Mouse (Mus musculus): ENCODE data around the gene Tldc1. TPM values are rescaled to one million over a fixed set of nuclear protein-coding genes. Genes with fewer than 3 reads are reported as not detected.

Gene Tldc1
- polyA plus RNA-seq, 1 experiment from 2014 or later: 13.0 TPM

DNA sequence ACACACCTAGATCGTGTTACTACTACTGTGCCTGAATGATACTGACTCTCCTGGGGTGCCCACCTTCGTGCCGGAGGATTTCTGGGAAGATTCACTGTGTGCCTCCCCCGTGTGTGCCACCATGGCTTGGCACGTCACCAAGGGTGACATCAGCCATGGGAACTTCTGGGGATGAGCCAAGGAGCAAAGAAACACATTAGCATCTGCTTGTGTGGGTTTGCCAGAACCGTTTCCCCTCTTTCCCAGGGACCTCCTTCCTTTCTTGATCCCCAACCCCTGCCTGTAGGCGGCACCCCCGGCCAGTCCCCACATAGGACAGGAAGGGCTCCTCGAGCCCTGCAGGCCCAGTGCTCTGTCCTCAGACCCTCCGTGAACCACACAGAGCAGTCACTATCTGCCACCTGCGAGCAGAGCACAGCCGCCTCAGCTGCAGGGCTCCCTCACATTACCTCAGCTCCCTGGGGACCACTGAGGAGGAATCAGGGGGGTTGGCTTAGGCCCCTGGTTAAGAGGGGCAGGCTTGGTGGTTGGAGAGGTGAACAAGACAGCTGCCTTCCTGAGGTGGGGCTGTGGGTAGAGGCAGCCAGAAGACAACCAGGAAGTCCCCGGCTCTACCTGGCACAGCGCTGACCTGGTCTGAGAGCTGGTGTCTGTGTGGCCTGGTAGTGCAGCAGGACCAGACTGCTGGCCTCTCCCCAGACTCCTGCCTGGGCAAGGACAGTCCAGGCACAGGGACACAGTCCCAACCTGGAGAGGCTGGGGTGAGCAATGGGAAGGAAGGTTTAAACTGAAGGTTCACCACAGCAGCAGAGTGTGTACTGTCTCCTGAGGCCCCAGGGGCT lies 28.4 kb upstream of the Tldc1 start:
- H3K4me3 ChIP-seq (ENCODE audit: low read length): no peak overlapping the region

DNA sequence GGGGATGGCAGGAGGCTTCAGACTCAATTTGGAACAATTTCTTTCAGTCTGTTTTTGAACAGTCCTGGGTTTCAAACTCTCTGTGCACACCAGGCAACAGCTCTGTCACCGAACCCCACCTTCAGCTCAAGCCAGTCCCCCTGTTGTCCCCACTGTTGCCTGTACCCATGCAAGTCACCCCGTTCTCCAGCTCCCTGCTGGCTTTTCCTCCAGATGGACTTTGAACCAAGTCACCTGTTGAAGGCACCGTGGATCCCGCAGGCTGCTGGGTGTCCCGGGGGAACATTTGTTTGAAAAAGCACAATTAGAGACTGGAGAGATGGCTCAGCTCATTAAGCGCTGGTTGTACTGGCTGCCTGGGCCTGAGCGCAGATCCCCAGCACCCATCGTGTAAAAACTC lies 27.1 kb upstream of the Tldc1 start:
- H3K4me1 ChIP-seq (ENCODE audit: control insufficient read depth, insufficient read depth, low read length): peaks cover 8% of the 10 kb centered on the region; the same call in 1 of the 2 replicates
- no peak overlapping the region for H3K27ac ChIP-seq (ENCODE audit: low read depth, low read length)
- peaks cover 13% of the 10 kb centered on the region; the same call in 1 of the 2 replicates for H3K36me3 ChIP-seq (ENCODE audit: control insufficient read depth, insufficient read depth, low read length)
- no peak overlapping the region for H3K4me2 ChIP-seq (replicated peaks; ENCODE audit: low read depth, low read length)
- 0 out of 2 replicates have a peak overlapping the region, but pooled peaks have one; percentile 7 for H3K9ac ChIP-seq (ENCODE audit: low read depth, low read length)
- no peaks in the 10 kb centered on the region for H3K9me3 ChIP-seq (ENCODE audit: control insufficient read depth, low read length)
- no peak overlapping the region for H3K4me3 ChIP-seq (ENCODE audit: low read length)
- H3K27me3 ChIP-seq (ENCODE audit: control insufficient read depth, insufficient read depth, low read length): no peaks in the 10 kb centered on the region
- WGBS: 73% methylated on average over 8 of the region's 8 CpGs
- ATAC-seq (ENCODE audit: low FRiP score, low TSS enrichment): no peak

More for the DNA sequence above, 28.4 kb upstream of the Tldc1 start:
- Histone ChIP-seq H3K27me3 (ENCODE audit: control insufficient read depth, insufficient read depth, low read length) (no peaks in the 10 kb centered on the region), H3K4me1 (ENCODE audit: control insufficient read depth, insufficient read depth, low read length) (peaks cover 8% of the 10 kb centered on the region; the same call in 1 of the 2 replicates), H3K4me2 (replicated peaks; ENCODE audit: low read depth, low read length) (no peak overlapping the region), H3K9me3 (ENCODE audit: control insufficient read depth, low read length) (no peaks in the 10 kb centered on the region), H3K36me3 (ENCODE audit: control insufficient read depth, insufficient read depth, low read length) (peaks cover 13% of the 10 kb centered on the region; the same call in 1 of the 2 replicates), H3K27ac (ENCODE audit: low read depth, low read length) (no peak overlapping the region), H3K9ac (ENCODE audit: low read depth, low read length) (no peak overlapping the region)
- no peak for ATAC-seq (ENCODE audit: low FRiP score, low TSS enrichment)
- 75% methylated on average over 14 of the region's 14 CpGs for WGBS

DNA sequence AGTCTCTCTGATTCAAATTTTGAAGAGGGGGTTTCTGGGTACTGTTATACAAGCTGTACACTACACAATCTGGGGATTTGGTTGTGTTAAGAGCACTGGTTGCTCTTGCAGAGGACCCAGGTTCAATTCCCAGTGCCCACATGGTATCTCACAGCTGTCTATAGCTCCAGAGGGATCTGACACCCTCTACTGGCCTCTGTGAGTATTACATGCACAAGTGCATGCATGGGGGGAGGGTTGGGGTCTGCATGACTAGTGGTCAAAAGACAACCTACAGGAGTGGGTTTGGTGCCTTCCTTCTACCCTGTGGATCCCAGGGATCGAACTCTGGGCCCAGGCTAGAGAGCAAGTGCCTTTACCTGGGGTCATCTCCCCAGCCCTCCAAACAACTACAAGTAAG lies 24.4 kb upstream of the Tldc1 start:
- no peak overlapping the region for H3K9ac ChIP-seq (ENCODE audit: low read depth, low read length)
- H3K36me3 ChIP-seq (ENCODE audit: control insufficient read depth, insufficient read depth, low read length): no peaks in the 10 kb centered on the region
- no peaks in the 10 kb centered on the region for H3K27me3 ChIP-seq (ENCODE audit: control insufficient read depth, insufficient read depth, low read length)
- H3K27ac ChIP-seq (ENCODE audit: low read depth, low read length): no peak overlapping the region
- ATAC-seq (ENCODE audit: low FRiP score, low TSS enrichment): no peak
- no peak overlapping the region for H3K4me2 ChIP-seq (replicated peaks; ENCODE audit: low read depth, low read length)
- WGBS: 90% methylated on average over 1 of the region's 1 CpGs
- no peaks in the 10 kb centered on the region for H3K9me3 ChIP-seq (ENCODE audit: control insufficient read depth, low read length)
- H3K4me1 ChIP-seq (ENCODE audit: control insufficient read depth, insufficient read depth, low read length): peaks cover 16% of the 10 kb centered on the region
- H3K4me3 ChIP-seq (ENCODE audit: low read length): no peak overlapping the region

DNA sequence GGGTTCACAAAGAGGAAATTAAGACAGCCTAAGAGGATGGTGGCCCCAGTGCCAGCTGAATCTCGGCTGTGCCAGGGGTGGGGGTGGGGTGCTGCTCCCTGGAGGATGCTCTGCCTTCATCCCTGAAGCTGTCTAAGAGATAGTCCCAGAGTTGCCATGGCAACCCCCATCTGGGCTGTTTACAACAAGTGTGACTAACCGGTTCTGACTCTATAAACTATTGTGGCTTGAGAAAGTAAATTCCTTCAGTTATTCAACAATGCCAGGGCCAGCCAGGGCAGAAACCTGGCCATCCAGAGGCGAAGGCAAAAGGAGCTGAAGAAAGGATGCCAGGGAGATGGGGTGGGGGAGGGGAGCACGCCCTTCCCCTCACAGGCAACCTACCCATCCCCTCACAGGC lies 23.0 kb upstream of the Tldc1 start:
- 14% methylated on average over 4 of the region's 4 CpGs for WGBS
- no peaks in the 10 kb centered on the region for H3K9me3 ChIP-seq (ENCODE audit: control insufficient read depth, low read length)
- H3K9ac ChIP-seq (ENCODE audit: low read depth, low read length): no peak overlapping the region
- H3K4me3 ChIP-seq (ENCODE audit: low read length): no peak overlapping the region
- no peak for ATAC-seq (ENCODE audit: low FRiP score, low TSS enrichment)
- H3K4me1 ChIP-seq (ENCODE audit: control insufficient read depth, insufficient read depth, low read length): peaks cover 16% of the 10 kb centered on the region
- no peaks in the 10 kb centered on the region for H3K27me3 ChIP-seq (ENCODE audit: control insufficient read depth, insufficient read depth, low read length)
- no peak overlapping the region for H3K27ac ChIP-seq (ENCODE audit: low read depth, low read length)
- no peaks in the 10 kb centered on the region for H3K36me3 ChIP-seq (ENCODE audit: control insufficient read depth, insufficient read depth, low read length)
- no peak overlapping the region for H3K4me2 ChIP-seq (replicated peaks; ENCODE audit: low read depth, low read length)

DNA sequence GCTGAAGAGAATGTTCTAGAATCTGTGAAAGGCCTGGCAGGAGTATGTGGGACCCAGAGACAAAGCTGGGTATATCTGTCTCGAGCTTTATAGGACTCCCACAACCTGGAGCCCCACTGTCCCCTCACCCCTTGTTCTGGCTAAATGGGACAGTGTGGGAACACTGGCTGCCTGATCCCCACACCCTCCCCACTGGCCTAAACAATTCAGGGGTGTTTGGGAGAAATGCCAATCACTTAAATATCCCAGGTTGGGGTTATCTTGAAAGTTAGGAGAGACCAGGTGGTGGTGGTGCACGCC lies 20.7 kb upstream of the Tldc1 start:
- no peak overlapping the region for H3K9ac ChIP-seq (ENCODE audit: low read depth, low read length)
- H3K27ac ChIP-seq (ENCODE audit: low read depth, low read length): 0 out of 2 replicates have a peak overlapping the region, but pooled peaks have one; percentile 59
- no peak overlapping the region for H3K4me2 ChIP-seq (replicated peaks; ENCODE audit: low read depth, low read length)
- H3K27me3 ChIP-seq (ENCODE audit: control insufficient read depth, insufficient read depth, low read length): no peaks in the 10 kb centered on the region
- peak; percentile 33 for ATAC-seq (ENCODE audit: low FRiP score, low TSS enrichment)
- peaks cover 11% of the 10 kb centered on the region for H3K4me1 ChIP-seq (ENCODE audit: control insufficient read depth, insufficient read depth, low read length)
- H3K9me3 ChIP-seq (ENCODE audit: control insufficient read depth, low read length): no peaks in the 10 kb centered on the region
- no peak overlapping the region for H3K4me3 ChIP-seq (ENCODE audit: low read length)
- 72% methylated on average over 2 of the region's 2 CpGs for WGBS
- no peaks in the 10 kb centered on the region for H3K36me3 ChIP-seq (ENCODE audit: control insufficient read depth, insufficient read depth, low read length)

DNA sequence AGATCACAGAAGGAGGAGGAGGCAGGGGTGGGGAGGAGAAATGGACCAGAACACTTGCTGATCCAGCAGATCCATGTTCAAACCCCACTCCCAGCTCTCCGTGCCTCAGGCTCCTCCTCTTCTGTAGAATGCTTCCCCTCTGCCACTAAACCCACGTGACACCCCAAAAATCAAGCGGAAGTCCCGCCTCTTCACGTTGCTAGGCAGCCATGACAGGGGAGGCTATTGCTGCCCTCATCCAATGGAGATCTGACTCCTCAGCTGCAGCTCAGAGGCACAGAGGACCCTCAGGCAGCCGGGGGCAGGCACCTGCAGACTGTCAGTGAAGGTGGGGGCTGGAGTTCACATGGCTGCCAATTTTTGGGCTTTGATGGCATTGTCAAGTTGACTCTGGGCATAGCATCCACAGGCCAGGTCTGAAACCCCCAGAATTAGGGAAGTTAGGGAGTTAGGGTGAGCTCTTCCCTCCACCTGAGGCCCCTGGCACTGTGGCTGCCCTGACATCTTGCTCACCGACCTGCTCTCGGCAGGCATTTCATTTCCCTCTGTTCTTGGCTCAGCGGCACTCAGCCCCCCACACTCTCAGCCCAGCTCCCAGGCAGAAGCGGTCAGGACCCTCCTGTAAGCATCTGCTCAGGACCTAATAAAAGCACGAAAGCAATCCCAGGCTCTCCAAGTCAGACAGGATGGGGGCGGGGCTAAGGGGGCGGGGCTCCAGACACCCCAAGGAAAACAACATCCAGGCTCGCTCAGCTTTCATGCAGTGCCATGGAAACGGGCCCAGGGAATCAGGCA lies 20.2 kb upstream of the Tldc1 start:
- H3K9ac ChIP-seq (ENCODE audit: low read depth, low read length): 0 out of 2 replicates have a peak overlapping the region, but pooled peaks have one; percentile 23
- 4% methylated on average over 15 of the region's 15 CpGs for WGBS
- no peak overlapping the region; the same call in 1 of the 2 replicates for H3K4me3 ChIP-seq (ENCODE audit: low read length)
- no peaks in the 10 kb centered on the region for H3K36me3 ChIP-seq (ENCODE audit: control insufficient read depth, insufficient read depth, low read length)
- peak overlapping the region; percentile 31 for H3K4me2 ChIP-seq (replicated peaks; ENCODE audit: low read depth, low read length)
- ATAC-seq (ENCODE audit: low FRiP score, low TSS enrichment): peak; percentile 64
- no peaks in the 10 kb centered on the region for H3K9me3 ChIP-seq (ENCODE audit: control insufficient read depth, low read length)
- H3K27me3 ChIP-seq (ENCODE audit: control insufficient read depth, insufficient read depth, low read length): no peaks in the 10 kb centered on the region
- H3K4me1 ChIP-seq (ENCODE audit: control insufficient read depth, insufficient read depth, low read length): peaks cover 11% of the 10 kb centered on the region
- peak overlapping the region; percentile 59; the same call in 1 of the 2 replicates for H3K27ac ChIP-seq (ENCODE audit: low read depth, low read length)

DNA sequence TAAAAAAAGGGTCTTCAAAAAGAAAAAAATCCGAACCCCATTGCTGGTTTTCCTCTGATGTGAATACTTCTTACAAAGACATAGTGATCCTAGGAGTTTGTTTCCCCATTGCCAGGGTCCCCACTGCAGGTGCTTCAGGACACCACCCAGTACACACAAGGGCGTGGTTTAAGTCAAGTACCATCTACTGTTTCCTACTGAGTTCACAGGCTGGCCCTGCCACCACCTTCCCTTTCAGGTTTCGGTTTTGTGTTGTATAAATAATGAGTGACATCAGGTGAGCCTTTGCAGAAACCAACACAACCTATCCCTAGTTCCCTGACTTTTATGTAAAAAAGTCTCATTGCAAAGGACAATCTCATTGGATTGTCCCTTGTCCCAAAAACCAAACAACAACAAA lies 17.4 kb upstream of the Tldc1 start:
- Histone ChIP-seq H3K27me3 (ENCODE audit: control insufficient read depth, insufficient read depth, low read length) (no peaks in the 10 kb centered on the region), H3K4me1 (ENCODE audit: control insufficient read depth, insufficient read depth, low read length) (peaks cover 24% of the 10 kb centered on the region), H3K4me3 (ENCODE audit: low read length) (no peak overlapping the region), H3K36me3 (ENCODE audit: control insufficient read depth, insufficient read depth, low read length) (no peaks in the 10 kb centered on the region), H3K9ac (ENCODE audit: low read depth, low read length) (no peak overlapping the region), H3K27ac (ENCODE audit: low read depth, low read length) (no peak overlapping the region), H3K4me2 (replicated peaks; ENCODE audit: low read depth, low read length) (no peak overlapping the region), H3K9me3 (ENCODE audit: control insufficient read depth, low read length) (no peaks in the 10 kb centered on the region)
- WGBS: 87% methylated on average over 3 of the region's 3 CpGs
- ATAC-seq (ENCODE audit: low FRiP score, low TSS enrichment): no peak

DNA sequence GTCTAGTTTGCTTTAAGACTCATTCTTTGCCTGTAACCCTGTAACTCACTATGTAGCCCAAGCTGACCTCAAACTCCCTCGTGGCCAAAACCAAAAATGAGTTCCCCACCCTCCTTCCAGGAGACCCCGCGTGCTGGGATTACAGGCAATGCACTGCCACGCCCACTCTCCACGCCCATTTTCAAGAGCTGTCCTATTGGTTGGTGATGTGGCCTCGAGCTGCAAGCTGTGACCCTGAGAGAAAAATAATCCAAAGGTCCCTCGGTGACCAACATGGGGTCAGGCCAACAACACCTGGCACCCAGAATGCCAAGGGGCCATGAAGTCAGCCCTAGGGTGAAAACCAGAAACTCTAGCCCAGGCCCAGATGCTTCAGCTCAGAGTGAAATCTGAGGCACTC lies 16.5 kb upstream of the Tldc1 start:
- Histone ChIP-seq H3K4me1 (ENCODE audit: control insufficient read depth, insufficient read depth, low read length) (peaks cover 24% of the 10 kb centered on the region), H3K4me3 (ENCODE audit: low read length) (no peak overlapping the region), H3K9me3 (ENCODE audit: control insufficient read depth, low read length) (no peaks in the 10 kb centered on the region), H3K4me2 (replicated peaks; ENCODE audit: low read depth, low read length) (no peak overlapping the region), H3K27ac (ENCODE audit: low read depth, low read length) (peak overlapping the region; percentile 24; the same call in 1 of the 2 replicates), H3K36me3 (ENCODE audit: control insufficient read depth, insufficient read depth, low read length) (no peaks in the 10 kb centered on the region), H3K9ac (ENCODE audit: low read depth, low read length) (no peak overlapping the region), H3K27me3 (ENCODE audit: control insufficient read depth, insufficient read depth, low read length) (no peaks in the 10 kb centered on the region)
- no peak for ATAC-seq (ENCODE audit: low FRiP score, low TSS enrichment)
- WGBS: 35% methylated on average over 7 of the region's 7 CpGs
